Mouse (Mus musculus): ENCODE measurements around the gene Sec14l1. TPM values are rescaled to one million over a fixed set of nuclear protein-coding genes. Genes with fewer than 3 reads are reported as not detected.

Sec14l1 gene
- polyA plus RNA-seq, 1 experiment from 2014 or later = 30.4 TPM

- Histone ChIP-seq H3K9ac (no peak overlapping the region), H3K27ac (peak overlapping the region; percentile 71), H3K9me3 (0 out of 2 replicates have a peak, but pooled peaks cover 3% of the 10 kb centered on the region), H3K4me1 (replicated peaks) (peaks cover 9% of the 10 kb centered on the region), H3K36me3 (no peaks in the 10 kb centered on the region), H3K27me3 (replicated peaks) (no peaks in the 10 kb centered on the region), H3K4me2 (replicated peaks) (peak overlapping the region; percentile 28; the same call in 1 of the 2 replicates), H3K4me3 (replicated peaks) (no peak overlapping the region)
- ATAC-seq = peak; percentile 59; the same call in 1 of the 2 replicates
- WGBS = 33% methylated on average over 21 of the region's 21 CpGs
Observed at GRCm38 (mm10) chr11:117185076-117185933, 70.3 kb downstream of the Sec14l1 start.

- 0 out of 2 replicates have a peak, but pooled peaks cover 4% of the 10 kb centered on the region for H3K4me1 ChIP-seq (replicated peaks)
- no peaks in the 10 kb centered on the region for H3K9me3 ChIP-seq
- no peak overlapping the region for H3K9ac ChIP-seq
- H3K36me3 ChIP-seq = no peaks in the 10 kb centered on the region
- no peak overlapping the region for H3K4me2 ChIP-seq (replicated peaks)
- no peak overlapping the region for H3K27ac ChIP-seq
- no peak for ATAC-seq
- H3K27me3 ChIP-seq (replicated peaks) = no peaks in the 10 kb centered on the region
- WGBS = 65% methylated on average over 5 of the region's 5 CpGs
- H3K4me3 ChIP-seq (replicated peaks) = no peak overlapping the region
Observed at GRCm38 (mm10) chr11:117191524-117191923, 76.6 kb downstream of the Sec14l1 start.

- no peaks in the 10 kb centered on the region for H3K9me3 ChIP-seq
- no peak overlapping the region for H3K27ac ChIP-seq
- no peak overlapping the region for H3K4me3 ChIP-seq (replicated peaks)
- ATAC-seq = peak; percentile 46; the same call in 1 of the 2 replicates
- no peaks in the 10 kb centered on the region for H3K36me3 ChIP-seq
- 68% methylated on average over 11 of the region's 11 CpGs for WGBS
- peaks cover 8% of the 10 kb centered on the region for H3K4me1 ChIP-seq (replicated peaks)
- no peak overlapping the region for H3K9ac ChIP-seq
- H3K27me3 ChIP-seq (replicated peaks) = 0 out of 2 replicates have a peak, but pooled peaks cover 7% of the 10 kb centered on the region
- no peak overlapping the region for H3K4me2 ChIP-seq (replicated peaks)
Observed at GRCm38 (mm10) chr11:117194475-117194937, 79.5 kb downstream of the Sec14l1 start.

- Histone ChIP-seq H3K36me3 (no peaks in the 10 kb centered on the region), H3K27me3 (replicated peaks) (0 out of 2 replicates have a peak, but pooled peaks cover 9% of the 10 kb centered on the region), H3K9me3 (no peaks in the 10 kb centered on the region), H3K4me2 (replicated peaks) (no peak overlapping the region), H3K9ac (no peak overlapping the region), H3K4me1 (replicated peaks) (peaks cover 15% of the 10 kb centered on the region), H3K4me3 (replicated peaks) (no peak overlapping the region), H3K27ac (no peak overlapping the region)
- WGBS = 88% methylated on average over 6 of the region's 6 CpGs
- ATAC-seq = no peak
Observed at GRCm38 (mm10) chr11:117195616-117196015, 80.6 kb downstream of the Sec14l1 start.

GRCm38 (mm10) chr11:117196681-117197080 lies 81.7 kb downstream of the Sec14l1 start:
- Histone ChIP-seq H3K36me3 (no peaks in the 10 kb centered on the region), H3K9ac (no peak overlapping the region), H3K27me3 (replicated peaks) (0 out of 2 replicates have a peak, but pooled peaks cover 10% of the 10 kb centered on the region), H3K4me1 (replicated peaks) (peaks cover 24% of the 10 kb centered on the region), H3K27ac (no peak overlapping the region), H3K9me3 (no peaks in the 10 kb centered on the region), H3K4me2 (replicated peaks) (no peak overlapping the region), H3K4me3 (replicated peaks) (no peak overlapping the region)
- 79% methylated on average over 7 of the region's 7 CpGs for WGBS
- ATAC-seq = no peak

GRCm38 (mm10) chr11:117198122-117198521 lies 83.2 kb downstream of the Sec14l1 start:
- no peak for ATAC-seq
- Histone ChIP-seq H3K4me3 (replicated peaks) (no peak overlapping the region), H3K27me3 (replicated peaks) (0 out of 2 replicates have a peak, but pooled peaks cover 13% of the 10 kb centered on the region), H3K4me2 (replicated peaks) (no peak overlapping the region), H3K9ac (no peak overlapping the region), H3K27ac (no peak overlapping the region), H3K9me3 (no peaks in the 10 kb centered on the region), H3K4me1 (replicated peaks) (peaks cover 24% of the 10 kb centered on the region), H3K36me3 (no peaks in the 10 kb centered on the region)
- WGBS = 88% methylated on average over 5 of the region's 5 CpGs

GRCm38 (mm10) chr11:117199282-117200175 lies 84.6 kb downstream of the Sec14l1 start, which contains the start of gene Sept9:
Sept9 (plus strand) TSS chr11:117199661.
- ATAC-seq = peak; percentile 78
- under 1% methylated on average over 69 of the region's 70 CpGs for WGBS
- Histone ChIP-seq H3K27me3 (replicated peaks) (0 out of 2 replicates have a peak, but pooled peaks cover 13% of the 10 kb centered on the region), H3K36me3 (no peaks in the 10 kb centered on the region), H3K9me3 (no peaks in the 10 kb centered on the region), H3K27ac (peak within 1 kb of the TSS; percentile 54; the same call in 1 of the 2 replicates), H3K4me2 (replicated peaks) (peak within 1 kb of the TSS; percentile 86), H3K9ac (peak within 1 kb of the TSS; percentile 56), H3K4me3 (replicated peaks) (peak within 1 kb of the TSS; percentile 57), H3K4me1 (replicated peaks) (peaks cover 21% of the 10 kb centered on the region)

GRCm38 (mm10) chr11:117201846-117202245 lies 86.9 kb downstream of the Sec14l1 start:
- no peak overlapping the region for H3K27ac ChIP-seq
- no peaks in the 10 kb centered on the region for H3K9me3 ChIP-seq
- WGBS = 88% methylated on average over 12 of the region's 12 CpGs
- no peaks in the 10 kb centered on the region for H3K36me3 ChIP-seq
- no peak for ATAC-seq
- H3K9ac ChIP-seq = no peak overlapping the region
- H3K27me3 ChIP-seq (replicated peaks) = 0 out of 2 replicates have a peak, but pooled peaks cover 13% of the 10 kb centered on the region
- H3K4me3 ChIP-seq (replicated peaks) = no peak overlapping the region
- no peak overlapping the region for H3K4me2 ChIP-seq (replicated peaks)
- peaks cover 27% of the 10 kb centered on the region for H3K4me1 ChIP-seq (replicated peaks)

GRCm38 (mm10) chr11:117204606-117205005 lies 89.6 kb downstream of the Sec14l1 start:
- peak; percentile 46 for ATAC-seq
- Histone ChIP-seq H3K27ac (peak overlapping the region; percentile 14; the same call in 1 of the 2 replicates), H3K4me3 (replicated peaks) (no peak overlapping the region), H3K9ac (no peak overlapping the region), H3K4me2 (replicated peaks) (0 out of 2 replicates have a peak overlapping the region, but pooled peaks have one; percentile 9), H3K9me3 (no peaks in the 10 kb centered on the region), H3K27me3 (replicated peaks) (0 out of 2 replicates have a peak, but pooled peaks cover 5% of the 10 kb centered on the region), H3K36me3 (no peaks in the 10 kb centered on the region), H3K4me1 (replicated peaks) (peaks cover 23% of the 10 kb centered on the region)
- 81% methylated on average over 8 of the region's 8 CpGs for WGBS

- H3K4me2 ChIP-seq (replicated peaks) = 0 out of 2 replicates have a peak overlapping the region, but pooled peaks have one; percentile 9
- peak; percentile 65 for ATAC-seq
- H3K4me3 ChIP-seq (replicated peaks) = no peak overlapping the region
- 0 out of 2 replicates have a peak overlapping the region, but pooled peaks have one; percentile 14 for H3K27ac ChIP-seq
- 0 out of 2 replicates have a peak, but pooled peaks cover 4% of the 10 kb centered on the region for H3K27me3 ChIP-seq (replicated peaks)
- peaks cover 19% of the 10 kb centered on the region for H3K4me1 ChIP-seq (replicated peaks)
- 68% methylated on average over 6 of the region's 6 CpGs for WGBS
- H3K9me3 ChIP-seq = no peaks in the 10 kb centered on the region
- H3K36me3 ChIP-seq = no peaks in the 10 kb centered on the region
- H3K9ac ChIP-seq = no peak overlapping the region
Observed at GRCm38 (mm10) chr11:117205042-117205441, 90.1 kb downstream of the Sec14l1 start.

- 73% methylated on average over 9 of the region's 9 CpGs for WGBS
- H3K4me2 ChIP-seq (replicated peaks) = no peak overlapping the region
- no peaks in the 10 kb centered on the region for H3K36me3 ChIP-seq
- H3K4me1 ChIP-seq (replicated peaks) = peaks cover 19% of the 10 kb centered on the region
- 0 out of 2 replicates have a peak, but pooled peaks have one; percentile 26 for ATAC-seq
- no peak overlapping the region for H3K4me3 ChIP-seq (replicated peaks)
- H3K9me3 ChIP-seq = no peaks in the 10 kb centered on the region
- H3K27ac ChIP-seq = no peak overlapping the region
- H3K9ac ChIP-seq = no peak overlapping the region
- 0 out of 2 replicates have a peak, but pooled peaks cover 4% of the 10 kb centered on the region for H3K27me3 ChIP-seq (replicated peaks)
Observed at GRCm38 (mm10) chr11:117205447-117205846, 90.5 kb downstream of the Sec14l1 start.

All from intestine, embryonic 15.5 days (tissue).